8 mouse cellular contexts compared by ENCODE assay signal in genomic region chr10:81349146-81349545, GRCm38 (mm10). TPM values are rescaled to one million over a fixed set of nuclear protein-coding genes. Genes with fewer than 3 reads are reported as not detected.
DNase-seq lines count a peak whose midpoint lies in the region; ATAC-seq lines count a peak whose summit lies in the region.

No protein-coding gene starts in this region.

- 9% methylated on average over 12 of the region's 12 CpGs for WGBS in heart, embryonic 12.5 days

- H3K4me1 ChIP-seq in heart, embryonic 12.5 days (replicated peaks): peaks cover 48% of the 10 kb centered on the region

- H3K4me3 ChIP-seq in heart, embryonic 12.5 days: peak overlapping the region; percentile 85

- H3K9ac ChIP-seq in heart, embryonic 12.5 days: peak overlapping the region; percentile 94

- 0 out of 2 replicates have a peak, but pooled peaks cover 7% of the 10 kb centered on the region for H3K27me3 ChIP-seq in heart, embryonic 12.5 days (replicated peaks)

- no peaks in the 10 kb centered on the region for H3K9me3 ChIP-seq in heart, embryonic 12.5 days (replicated peaks)

- DNase-seq in adrenal gland, postnatal 10 days: peak; percentile 60
- no peak for DNase-seq in adrenal gland, adult 18-20 months (ENCODE audit: low spot score in 2 of 2)
- peak; percentile 57 for DNase-seq in WW6 (ENCODE audit: low read depth, low spot score)
- peak; percentile 73 for DNase-seq in kidney, postnatal 10 days
- no peak for DNase-seq in layer of hippocampus, adult 8-10 months (ENCODE audit: low spot score in 2 of 2)
- no peak for DNase-seq in frontal cortex, adult 2 months (ENCODE audit: extremely low spot score in 1 of 2, low spot score in 1 of 2)

- ATAC-seq in heart, embryonic 12.5 days (ENCODE audit: insufficient number of reproducible peaks, low FRiP score): peak; percentile 40
- ATAC-seq in megakaryocyte progenitor cell, adult 5-6 weeks (replicated peaks; ENCODE audit: poor library complexity): peak; percentile 40

- H3K36me3 ChIP-seq in heart, embryonic 12.5 days: peaks cover 26% of the 10 kb centered on the region

- peak overlapping the region; percentile 74; the same call in 1 of the 2 replicates for H3K27ac ChIP-seq in heart, embryonic 12.5 days (ENCODE audit: poor library complexity, severe bottlenecking)

- peak overlapping the region; percentile 70 for H3K4me2 ChIP-seq in heart, embryonic 12.5 days

RNA-seq across cellular contexts. Expression of gene Hmg20b, which starts 1.1 kb away (rescaled TPM):
- total RNA-seq in adrenal gland, postnatal 10 days (2021): 10 to 100 TPM; 81.2 to 97.5 TPM
- total RNA-seq in adrenal gland, adult 18-20 months (2021): 10 to 100 TPM; 86.5 to 92.7 TPM
- 107 and 109 TPM in 2 replicates for polyA plus RNA-seq in heart, embryonic 12.5 days (2016; fragmentation: Nextera tagmentation; extraction: Ambion mirVana)
- 24.5 and 29.0 TPM in 2 replicates for total RNA-seq in megakaryocyte progenitor cell, adult 5-6 weeks (2015)
- total RNA-seq in megakaryocyte progenitor cell, adult 5-6 weeks (2017): 22.2 and 32.3 TPM in 2 replicates
- 10 to 100 TPM; 32.5 to 37.1 (median 32.9) TPM for total RNA-seq in layer of hippocampus, adult 8-10 months (2022)
- polyA plus RNA-seq in frontal cortex, adult 2 months (2012; rRNA removed): 36.3 and 40.8 TPM in 2 replicates

RNA-seq across cellular contexts. Expression of gene Gipc3, which starts 6.1 kb away (rescaled TPM):
- total RNA-seq in adrenal gland, postnatal 10 days (2021): 1 to 10 TPM; 3.6 to 4.0 TPM
- 1 to 10 TPM; 4.5 to 6.7 TPM for total RNA-seq in adrenal gland, adult 18-20 months (2021)
- not detected in 2 replicates for polyA plus RNA-seq in heart, embryonic 12.5 days (2016; fragmentation: Nextera tagmentation; extraction: Ambion mirVana)
- 0.32 TPM in 1 of 2 replicates, not detected in the other for total RNA-seq in megakaryocyte progenitor cell, adult 5-6 weeks (2015)
- total RNA-seq in megakaryocyte progenitor cell, adult 5-6 weeks (2017): 0.17 TPM in 1 of 2 replicates, not detected in the other
- total RNA-seq in layer of hippocampus, adult 8-10 months (2022): 1 to 10 TPM; 1.3 to 2.2 (median 1.7) TPM
- 0.96 and 1.1 TPM in 2 replicates for polyA plus RNA-seq in frontal cortex, adult 2 months (2012; rRNA removed)

RNA-seq across cellular contexts. Expression of gene Mfsd12, which starts 8.1 kb away (rescaled TPM):
- 10 to 100 TPM; 17.8 to 22.8 TPM for total RNA-seq in adrenal gland, postnatal 10 days (2021)
- 10 to 100 TPM; 16.0 to 29.6 TPM for total RNA-seq in adrenal gland, adult 18-20 months (2021)
- polyA plus RNA-seq in heart, embryonic 12.5 days (2016; fragmentation: Nextera tagmentation; extraction: Ambion mirVana): 13.0 and 13.4 TPM in 2 replicates
- 6.7 and 7.0 TPM in 2 replicates for total RNA-seq in megakaryocyte progenitor cell, adult 5-6 weeks (2015)
- total RNA-seq in megakaryocyte progenitor cell, adult 5-6 weeks (2017): 12.1 and 12.6 TPM in 2 replicates
- total RNA-seq in layer of hippocampus, adult 8-10 months (2022): 10 to 100 TPM; 40.7 to 46.7 (median 43.6) TPM
- 27.5 and 29.5 TPM in 2 replicates for polyA plus RNA-seq in frontal cortex, adult 2 months (2012; rRNA removed)

RNA-seq across cellular contexts. Expression of gene 4930404N11Rik, which starts 16.5 kb away (rescaled TPM):
- 1 to 10 TPM; 1.1 to 2.3 TPM for total RNA-seq in adrenal gland, postnatal 10 days (2021)
- total RNA-seq in adrenal gland, adult 18-20 months (2021): 1 to 10 TPM; 1.3 to 4.5 TPM
- polyA plus RNA-seq in heart, embryonic 12.5 days (2016; fragmentation: Nextera tagmentation; extraction: Ambion mirVana): 0.82 and 0.91 TPM in 2 replicates
- 0.59 and 0.99 TPM in 2 replicates for total RNA-seq in megakaryocyte progenitor cell, adult 5-6 weeks (2015)
- 0.92 and 2.2 TPM in 2 replicates for total RNA-seq in megakaryocyte progenitor cell, adult 5-6 weeks (2017)
- total RNA-seq in layer of hippocampus, adult 8-10 months (2022): 1 to 10 TPM; 1.0 to 3.2 (median 1.4) TPM
- 0.67 and 0.68 TPM in 2 replicates for polyA plus RNA-seq in frontal cortex, adult 2 months (2012; rRNA removed)

RNA-seq across cellular contexts. Expression of gene Tbxa2r, which starts 20.6 kb away (rescaled TPM):
- total RNA-seq in adrenal gland, postnatal 10 days (2021): 10 to 100 TPM; 24.5 to 31.8 TPM
- 10 to 100 TPM; 23.3 to 29.2 TPM for total RNA-seq in adrenal gland, adult 18-20 months (2021)
- 13.4 TPM in 2 replicates for polyA plus RNA-seq in heart, embryonic 12.5 days (2016; fragmentation: Nextera tagmentation; extraction: Ambion mirVana)
- 0.20 and 0.47 TPM in 2 replicates for total RNA-seq in megakaryocyte progenitor cell, adult 5-6 weeks (2015)
- total RNA-seq in megakaryocyte progenitor cell, adult 5-6 weeks (2017): 0.47 TPM in 1 of 2 replicates, not detected in the other
- total RNA-seq in layer of hippocampus, adult 8-10 months (2022): 1 to 10 TPM; 1.1 to 1.4 (median 1.4) TPM
- 2.3 and 3.3 TPM in 2 replicates for polyA plus RNA-seq in frontal cortex, adult 2 months (2012; rRNA removed)

Comparison
In these comparisons a context has a peak if more than half of its experiments do, and no peak if none do; other contexts are left out.
1. DNase-seq: peak in adrenal gland, postnatal 10 days (single experiment), WW6 (single experiment) and kidney, postnatal 10 days (single experiment); none in adrenal gland, adult 18-20 months (0 of 2), layer of hippocampus, adult 8-10 months (0 of 2) and frontal cortex, adult 2 months (0 of 2).